Mouse (Mus musculus) cortical plate, adult 2 months (tissue): ENCODE measurements around the gene Copg1.
"Not testable (repeated sequence)": the region's sequence is repeated elsewhere in the genome, so short reads cannot be mapped to it uniquely, and the experiment has no call there.

Source experiments
- CTCF ChIP-seq: fragments of 200-500 bp; IDR thresholded peaks from 2 replicates; pipeline ENCODE4 v1.5.1; 2011; ENCODE audit warnings: mild to moderate bottlenecking, control low read depth, low read length; ENCODE audit not compliant: insufficient read depth; ENCODE audit errors: extremely low read depth
- POLR2A ChIP-seq: fragments of 200-500 bp; IDR thresholded peaks from 2 replicates; pipeline ENCODE4 v1.6.1; 2011; ENCODE audit warnings: mild to moderate bottlenecking, low read length, control low read depth; ENCODE audit not compliant: insufficient read depth; ENCODE audit errors: extremely low read depth

- not testable (repeated sequence) for TF ChIP-seq CTCF, POLR2A
Measured at GRCm38 (mm10) chr6:87962457-87962856, 74.8 kb downstream of the Copg1 start.
